8 mouse cellular contexts compared by ENCODE assay signal in genomic region chr2:10142472-10143454, GRCm38 (mm10). TPM values are rescaled to one million over a fixed set of nuclear protein-coding genes. Genes with fewer than 3 reads are reported as not detected.
DNase-seq lines count a peak whose midpoint lies in the region; ATAC-seq lines count a peak whose summit lies in the region.

No protein-coding gene starts in this region.

- ATAC-seq in limb, embryonic 13.5 days (ENCODE audit: low FRiP score, low read depth) = peak; percentile 79
- ATAC-seq in midbrain, embryonic 15.5 days (replicated peaks) = peak; percentile 82

- H3K27ac ChIP-seq in limb, embryonic 13.5 days = no peak overlapping the region
- H3K27ac ChIP-seq in midbrain, embryonic 15.5 days = no peak overlapping the region

- H3K9ac ChIP-seq in limb, embryonic 13.5 days = no peak overlapping the region
- no peak overlapping the region for H3K9ac ChIP-seq in midbrain, embryonic 15.5 days

- DNase-seq in urinary bladder, adult 18-20 months (ENCODE audit: low spot score in 2 of 2) = peak; percentile 17 to 58
- DNase-seq in urinary bladder, postnatal 10 days (ENCODE audit: low spot score) = no peak
- peak; percentile 90 for DNase-seq in embryo, embryonic 10.5 days (ENCODE audit: low spot score)
- DNase-seq in gastrocnemius, postnatal 4 days (ENCODE audit: low spot score in 2 of 2) = peak; percentile 37 to 59
- DNase-seq in kidney, adult 8-10 months = peak; percentile 81 to 82
- peak; percentile 73 to 80 for DNase-seq in spleen, postnatal 36 days (ENCODE audit: low spot score in 2 of 2)

- WGBS in limb, embryonic 13.5 days = 30% methylated on average over 8 of the region's 8 CpGs
- WGBS in midbrain, embryonic 15.5 days = 37% methylated on average over 8 of the region's 8 CpGs

- no peak overlapping the region for H3K4me2 ChIP-seq in limb, embryonic 13.5 days (replicated peaks)
- H3K4me2 ChIP-seq in midbrain, embryonic 15.5 days = no peak overlapping the region

- H3K36me3 ChIP-seq in limb, embryonic 13.5 days = no peaks in the 10 kb centered on the region
- no peaks in the 10 kb centered on the region for H3K36me3 ChIP-seq in midbrain, embryonic 15.5 days (replicated peaks)

- H3K4me3 ChIP-seq in limb, embryonic 13.5 days = no peak overlapping the region
- H3K4me3 ChIP-seq in midbrain, embryonic 15.5 days = no peak overlapping the region

- H3K27me3 ChIP-seq in limb, embryonic 13.5 days = peaks cover 8% of the 10 kb centered on the region; the same call in 1 of the 2 replicates
- H3K27me3 ChIP-seq in midbrain, embryonic 15.5 days (replicated peaks) = no peaks in the 10 kb centered on the region

- no peaks in the 10 kb centered on the region for H3K9me3 ChIP-seq in limb, embryonic 13.5 days
- H3K9me3 ChIP-seq in midbrain, embryonic 15.5 days = no peaks in the 10 kb centered on the region

- peaks cover 16% of the 10 kb centered on the region for H3K4me1 ChIP-seq in limb, embryonic 13.5 days
- H3K4me1 ChIP-seq in midbrain, embryonic 15.5 days = no peaks in the 10 kb centered on the region

RNA-seq across cellular contexts. Expression of gene Itih5, which starts 10.6 kb away (rescaled TPM):
- total RNA-seq in gastrocnemius, postnatal 4 days (2021) = 100 to 1,000 TPM; 106 to 122 TPM
- polyA plus RNA-seq in limb, embryonic 13.5 days (2015; fragmentation: Nextera tagmentation; extraction: Ambion mirVana) = 6.6 and 7.0 TPM in 2 replicates
- polyA plus RNA-seq in midbrain, embryonic 15.5 days (2015; fragmentation: Nextera tagmentation; extraction: Ambion mirVana) = 7.3 and 9.2 TPM in 2 replicates

RNA-seq across cellular contexts. Expression of gene Itih2, which starts 11.6 kb away (rescaled TPM):
- total RNA-seq in gastrocnemius, postnatal 4 days (2021) = 1 to 10 TPM in 1 of 2 experiments, under 1 TPM in 1; 0.66 to 4.1 TPM
- 0.11 and 0.94 TPM in 2 replicates for polyA plus RNA-seq in limb, embryonic 13.5 days (2015; fragmentation: Nextera tagmentation; extraction: Ambion mirVana)
- 3.8 and 4.2 TPM in 2 replicates for polyA plus RNA-seq in midbrain, embryonic 15.5 days (2015; fragmentation: Nextera tagmentation; extraction: Ambion mirVana)
